Mouse (Mus musculus): ENCODE results near the gene Gm42878. TPM values are rescaled to one million over a fixed set of nuclear protein-coding genes. Genes with fewer than 3 reads are reported as not detected.

Gm42878 gene
- total RNA-seq (2014; fragmentation: Nextera tagmentation) (not detected in 2 replicates), total RNA-seq (2017) (not detected in 2 replicates)

GRCm38 (mm10) chr5:121544910-121545792 is at the start of gene Gm42878, which contains the start of gene Adam1a:
Gene Gm42878, minus strand, starts transcription at chr5:121545482.
Gene Adam1a, minus strand, starts transcription at chr5:121545482.
- peak; percentile 20 for ATAC-seq (replicated peaks; ENCODE audit: poor library complexity, severe bottlenecking)

- ATAC-seq (replicated peaks; ENCODE audit: poor library complexity, severe bottlenecking): no peak
Measured at GRCm38 (mm10) chr5:121594714-121595313, 49.5 kb upstream of the Gm42878 start.

GRCm38 (mm10) chr5:121593451-121594401 is 48.4 kb upstream of the Gm42878 start, which contains the start of gene Aldh2:
Gene Aldh2, minus strand, starts transcription at chr5:121593824.
- ATAC-seq (replicated peaks; ENCODE audit: poor library complexity, severe bottlenecking): peak; percentile 87

- ATAC-seq (replicated peaks; ENCODE audit: poor library complexity, severe bottlenecking): no peak
Measured at GRCm38 (mm10) chr5:121592816-121593407, 47.6 kb upstream of the Gm42878 start.

GRCm38 (mm10) chr5:121592064-121592815 is 47.0 kb upstream of the Gm42878 start:
- no peak for ATAC-seq (replicated peaks; ENCODE audit: poor library complexity, severe bottlenecking)

- ATAC-seq (replicated peaks; ENCODE audit: poor library complexity, severe bottlenecking): no peak
Measured at GRCm38 (mm10) chr5:121591417-121592063, 46.3 kb upstream of the Gm42878 start.

GRCm38 (mm10) chr5:121589928-121590327 is 44.6 kb upstream of the Gm42878 start:
- ATAC-seq (replicated peaks; ENCODE audit: poor library complexity, severe bottlenecking): no peak

- peak; percentile 58 for ATAC-seq (replicated peaks; ENCODE audit: poor library complexity, severe bottlenecking)
Measured at GRCm38 (mm10) chr5:121586400-121587039, 41.2 kb upstream of the Gm42878 start.

GRCm38 (mm10) chr5:121585699-121586098 is 40.4 kb upstream of the Gm42878 start:
- ATAC-seq (replicated peaks; ENCODE audit: poor library complexity, severe bottlenecking): no peak

GRCm38 (mm10) chr5:121585005-121585404 is 39.7 kb upstream of the Gm42878 start:
- ATAC-seq (replicated peaks; ENCODE audit: poor library complexity, severe bottlenecking): no peak

- ATAC-seq (replicated peaks; ENCODE audit: poor library complexity, severe bottlenecking): peak; percentile 91
Measured at GRCm38 (mm10) chr5:121583765-121584501, 38.7 kb upstream of the Gm42878 start.

GRCm38 (mm10) chr5:121581945-121582344 is 36.7 kb upstream of the Gm42878 start:
- no peak for ATAC-seq (replicated peaks; ENCODE audit: poor library complexity, severe bottlenecking)

GRCm38 (mm10) chr5:121576927-121577488 is 31.7 kb upstream of the Gm42878 start:
- ATAC-seq (replicated peaks; ENCODE audit: poor library complexity, severe bottlenecking): no peak

GRCm38 (mm10) chr5:121575867-121576266 is 30.6 kb upstream of the Gm42878 start:
- no peak for ATAC-seq (replicated peaks; ENCODE audit: poor library complexity, severe bottlenecking)

GRCm38 (mm10) chr5:121574145-121574544 is 28.9 kb upstream of the Gm42878 start:
- ATAC-seq (replicated peaks; ENCODE audit: poor library complexity, severe bottlenecking): no peak

GRCm38 (mm10) chr5:121570787-121571186 is 25.5 kb upstream of the Gm42878 start:
- no peak for ATAC-seq (replicated peaks; ENCODE audit: poor library complexity, severe bottlenecking)

- no peak for ATAC-seq (replicated peaks; ENCODE audit: poor library complexity, severe bottlenecking)
Measured at GRCm38 (mm10) chr5:121569881-121570420, 24.7 kb upstream of the Gm42878 start.
